Mouse (Mus musculus) G1E (cell line): ENCODE measurements around the gene Soat2. TPM values are rescaled to one million over a fixed set of nuclear protein-coding genes. Genes with fewer than 3 reads are reported as not detected.

ENCODE experiments used
- ATAC-seq: 2 replicates; pipeline ENCODE4 v1.8.0; 2016; ENCODE audit warnings: mild to moderate bottlenecking; ENCODE audit not compliant: insufficient number of reproducible peaks, poor library complexity, low FRiP score, severe bottlenecking; ENCODE audit errors: extremely low read depth
- DNase-seq: peaks from one replicate; pipeline ENCODE4 v3.0.0; 2012; ENCODE audit warnings: low spot score
- H3K27me3 ChIP-seq: 2 replicates; pipeline ENCODE4 v1.6.1; 2012; ENCODE audit warnings: mild to moderate bottlenecking, low read length, inconsistent platforms; ENCODE audit not compliant: insufficient read depth
- H3K36me3 ChIP-seq: replicated peaks from 2 replicates; pipeline ENCODE3; 2012; ENCODE audit warnings: mild to moderate bottlenecking, inconsistent platforms
- H3K4me1 ChIP-seq: 2 replicates; pipeline ENCODE4 v1.6.1; 2012; ENCODE audit warnings: low read depth, low read length, inconsistent platforms, mixed read lengths; ENCODE audit not compliant: insufficient read depth
- H3K4me3 ChIP-seq: 2 replicates; pipeline ENCODE4 v1.5.1; 2012; ENCODE audit warnings: low read depth, mild to moderate bottlenecking, inconsistent platforms, low read length, moderate library complexity, mixed read lengths
- H3K9me3 ChIP-seq: replicated peaks from 2 replicates; pipeline ENCODE4 v1.6.1; 2012; ENCODE audit warnings: inconsistent platforms
- CTCF ChIP-seq: IDR thresholded peaks from 2 replicates; pipeline ENCODE4 v1.5.1; 2012; ENCODE audit warnings: low read depth, low read length, inconsistent platforms, mixed read lengths
- GATA1 ChIP-seq: IDR thresholded peaks from 2 replicates; pipeline ENCODE4 v1.6.1; 2012; ENCODE audit warnings: borderline replicate concordance, low read length, inconsistent platforms, mixed read lengths
- GATA2 ChIP-seq: IDR thresholded peaks from 2 replicates; pipeline ENCODE4 v1.6.1; 2012; ENCODE audit warnings: low read depth, low read length, inconsistent platforms, borderline replicate concordance
- POLR2AphosphoS5 ChIP-seq: IDR thresholded peaks from 2 replicates; pipeline ENCODE4 v1.6.1; 2012; ENCODE audit warnings: low read depth, low read length, inconsistent platforms; ENCODE audit not compliant: insufficient replicate concordance
- TAL1 ChIP-seq: conservative IDR thresholded peaks from 2 replicates; pipeline ENCODE4 v1.6.1; 2012; ENCODE audit warnings: low read depth, low read length, inconsistent platforms, mixed read lengths
- polyA plus RNA-seq: library from polyadenylated mRNA; stranded (reverse); fragments of >175 nt; gene quantifications from 2 replicates; pipeline ENCODE4 v1.2.3, GENCODE M21; 2012
- total RNA-seq, 2 experiments: library from RNA; stranded (forward) in 1 of 2; stranded (reverse) in 1 of 2; fragments of 200-1000 nt in 1 of 2; fragments of >200 nt in 1 of 2; fragmentation: Nextera tagmentation in 1 of 2; gene quantifications; 2 replicates each; pipeline ENCODE4 v1.2.3; 2014 to 2017

The Soat2 gene
- total and polyA plus RNA-seq, 3 experiments, result 1.1 to 7.4 (median 3.3) TPM

DNA sequence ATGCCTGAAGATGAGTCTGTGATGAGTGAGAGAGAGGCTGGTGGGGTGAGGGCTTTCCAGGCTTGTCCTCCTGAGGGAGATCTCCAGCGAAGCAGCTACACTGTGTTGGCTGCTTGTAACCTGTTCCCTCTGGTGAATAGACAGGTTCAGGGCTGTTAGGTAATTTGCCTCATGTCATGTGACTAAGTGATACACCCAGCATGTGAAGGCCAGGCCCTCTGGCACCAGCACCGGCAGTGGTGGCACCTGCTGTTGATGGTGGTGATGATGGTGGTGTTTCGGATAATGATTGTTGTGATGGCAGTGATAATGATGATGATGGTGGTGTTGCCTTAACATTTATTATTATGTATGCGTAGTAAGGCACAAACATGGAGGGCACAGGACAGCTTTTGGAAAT is 60.5 kb downstream of the Soat2 start:
- Histone ChIP-seq H3K27me3 (no peaks in the 10 kb centered on the region), H3K36me3 (peaks cover 90% of the 10 kb centered on the region), H3K4me3 (no peak overlapping the region), H3K4me1 (peaks cover 42% of the 10 kb centered on the region), H3K9me3 (no peaks in the 10 kb centered on the region)
- ATAC-seq, result no peak
- TF ChIP-seq CTCF, result no peak
- TF ChIP-seq TAL1, result no peak
- TF ChIP-seq GATA2, result no peak
- no peak for TF ChIP-seq POLR2AphosphoS5
- no peak for TF ChIP-seq GATA1
- no peak for DNase-seq

DNA sequence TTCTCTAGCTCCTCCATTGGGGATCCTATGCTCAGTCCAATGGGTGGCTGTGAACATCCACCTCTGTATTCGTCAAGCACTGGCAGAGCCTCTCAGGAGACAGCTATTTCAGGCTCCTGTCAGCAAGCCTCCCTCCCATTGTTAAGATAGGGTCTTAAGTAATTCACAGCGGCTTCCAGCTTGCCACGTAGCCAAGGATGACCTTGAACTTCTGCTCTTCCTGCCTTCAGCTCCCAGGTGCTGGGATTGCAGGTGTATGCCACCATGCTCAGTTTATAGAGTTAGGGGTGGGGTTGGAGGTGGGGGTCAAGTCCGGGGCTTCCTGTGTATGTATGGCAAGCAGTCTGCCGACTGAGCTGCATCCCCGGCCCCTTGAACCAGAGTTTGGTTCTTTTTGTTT is 61.6 kb downstream of the Soat2 start:
- Histone ChIP-seq H3K4me1 (peaks cover 39% of the 10 kb centered on the region), H3K4me3 (no peak overlapping the region), H3K36me3 (peaks cover 90% of the 10 kb centered on the region), H3K27me3 (no peaks in the 10 kb centered on the region), H3K9me3 (no peaks in the 10 kb centered on the region)
- DNase-seq, result no peak
- TF ChIP-seq CTCF, result no peak
- TF ChIP-seq POLR2AphosphoS5, result no peak
- no peak for TF ChIP-seq GATA2
- no peak for TF ChIP-seq TAL1
- no peak for TF ChIP-seq GATA1
- ATAC-seq, result no peak

Other genes with a start within 250 kb of the Soat2 start
- not detected in 2 replicates for gene Krt4, start 225.8 kb upstream of the Soat2 start, total RNA-seq (2014; fragmentation: Nextera tagmentation)
- 0.06 and 0.11 TPM in 2 replicates for gene Krt4, start 225.8 kb upstream of the Soat2 start, total RNA-seq (2017)
- gene Krt4, start 225.8 kb upstream of the Soat2 start, polyA plus RNA-seq, result not detected in 2 replicates
- not detected in 2 replicates for gene Krt79, start 210.2 kb upstream of the Soat2 start, total RNA-seq (2014; fragmentation: Nextera tagmentation)
- gene Krt79, start 210.2 kb upstream of the Soat2 start, total RNA-seq (2017), result 0.12 TPM in 1 of 2 replicates, not detected in the other
- not detected in 2 replicates for gene Krt79, start 210.2 kb upstream of the Soat2 start, polyA plus RNA-seq
- not detected in 2 replicates for gene Krt78, start 196.2 kb upstream of the Soat2 start, total RNA-seq (2014; fragmentation: Nextera tagmentation)
- gene Krt78, start 196.2 kb upstream of the Soat2 start, total RNA-seq (2017), result 0.05 TPM in 1 of 2 replicates, not detected in the other
- not detected in 2 replicates for gene Krt78, start 196.2 kb upstream of the Soat2 start, polyA plus RNA-seq
- not detected in 2 replicates for gene Krt8, start 146.0 kb upstream of the Soat2 start, total RNA-seq (2014; fragmentation: Nextera tagmentation)
- not detected in 2 replicates for gene Krt8, start 146.0 kb upstream of the Soat2 start, total RNA-seq (2017)
- not detected in 2 replicates for gene Krt8, start 146.0 kb upstream of the Soat2 start, polyA plus RNA-seq
- gene Krt18, start 122.3 kb upstream of the Soat2 start, total RNA-seq (2014; fragmentation: Nextera tagmentation), result not detected in 2 replicates
- not detected in 2 replicates for gene Krt18, start 122.3 kb upstream of the Soat2 start, total RNA-seq (2017)
- 0.04 TPM in 1 of 2 replicates, not detected in the other for gene Krt18, start 122.3 kb upstream of the Soat2 start, polyA plus RNA-seq
- gene Eif4b, start 76.8 kb upstream of the Soat2 start, total RNA-seq (2014; fragmentation: Nextera tagmentation), result 196 and 223 TPM in 2 replicates
- 409 and 435 TPM in 2 replicates for gene Eif4b, start 76.8 kb upstream of the Soat2 start, total RNA-seq (2017)
- 353 and 439 TPM in 2 replicates for gene Eif4b, start 76.8 kb upstream of the Soat2 start, polyA plus RNA-seq
- 3.8 TPM in 1 of 2 replicates, not detected in the other for gene Tns2, start 50.1 kb upstream of the Soat2 start, total RNA-seq (2014; fragmentation: Nextera tagmentation)
- 0.41 and 2.3 TPM in 2 replicates for gene Tns2, start 50.1 kb upstream of the Soat2 start, total RNA-seq (2017)
- 0.55 and 0.63 TPM in 2 replicates for gene Tns2, start 50.1 kb upstream of the Soat2 start, polyA plus RNA-seq
- gene Spryd3, start 14.3 kb upstream of the Soat2 start, total RNA-seq (2014; fragmentation: Nextera tagmentation), result 5.3 and 7.1 TPM in 2 replicates
- 12.1 and 12.3 TPM in 2 replicates for gene Spryd3, start 14.3 kb upstream of the Soat2 start, total RNA-seq (2017)
- 12.7 and 14.9 TPM in 2 replicates for gene Spryd3, start 14.3 kb upstream of the Soat2 start, polyA plus RNA-seq
- gene Igfbp6, start 6.2 kb upstream of the Soat2 start, total RNA-seq (2014; fragmentation: Nextera tagmentation), result 0.68 TPM in 1 of 2 replicates, not detected in the other
- 1.3 and 1.9 TPM in 2 replicates for gene Igfbp6, start 6.2 kb upstream of the Soat2 start, total RNA-seq (2017)
- gene Igfbp6, start 6.2 kb upstream of the Soat2 start, polyA plus RNA-seq, result 0.21 and 0.30 TPM in 2 replicates
- 42.5 and 64.5 TPM in 2 replicates for gene Zfp740, start 52.7 kb downstream of the Soat2 start, total RNA-seq (2014; fragmentation: Nextera tagmentation)
- gene Zfp740, start 52.7 kb downstream of the Soat2 start, total RNA-seq (2017), result 34.8 and 35.3 TPM in 2 replicates
- 12.9 and 18.2 TPM in 2 replicates for gene Zfp740, start 52.7 kb downstream of the Soat2 start, polyA plus RNA-seq
- gene Csad, start 54.2 kb downstream of the Soat2 start, total RNA-seq (2014; fragmentation: Nextera tagmentation), result 2.1 and 11.9 TPM in 2 replicates
- 4.2 and 4.9 TPM in 2 replicates for gene Csad, start 54.2 kb downstream of the Soat2 start, total RNA-seq (2017)
- gene Csad, start 54.2 kb downstream of the Soat2 start, polyA plus RNA-seq, result 3.1 and 4.2 TPM in 2 replicates
- gene Itgb7, start 81.4 kb downstream of the Soat2 start, total RNA-seq (2014; fragmentation: Nextera tagmentation), result 23.7 and 26.6 TPM in 2 replicates
- gene Itgb7, start 81.4 kb downstream of the Soat2 start, total RNA-seq (2017), result 80.9 and 83.5 TPM in 2 replicates
- 22.1 and 27.2 TPM in 2 replicates for gene Itgb7, start 81.4 kb downstream of the Soat2 start, polyA plus RNA-seq
- gene Rarg, start 107.0 kb downstream of the Soat2 start, total RNA-seq (2014; fragmentation: Nextera tagmentation), result 2.6 and 3.4 TPM in 2 replicates
- gene Rarg, start 107.0 kb downstream of the Soat2 start, total RNA-seq (2017), result 1.0 and 1.9 TPM in 2 replicates
- 1.8 and 2.2 TPM in 2 replicates for gene Rarg, start 107.0 kb downstream of the Soat2 start, polyA plus RNA-seq
- gene Gm9918, start 120.0 kb downstream of the Soat2 start, total RNA-seq (2014; fragmentation: Nextera tagmentation), result not detected in 2 replicates
- 0.12 and 0.44 TPM in 2 replicates for gene Gm9918, start 120.0 kb downstream of the Soat2 start, total RNA-seq (2017)
- not detected in 2 replicates for gene Gm9918, start 120.0 kb downstream of the Soat2 start, polyA plus RNA-seq
- 24.5 and 25.8 TPM in 2 replicates for gene Mfsd5, start 128.9 kb downstream of the Soat2 start, total RNA-seq (2014; fragmentation: Nextera tagmentation)
- 31.1 and 37.2 TPM in 2 replicates for gene Mfsd5, start 128.9 kb downstream of the Soat2 start, total RNA-seq (2017)
- gene Mfsd5, start 128.9 kb downstream of the Soat2 start, polyA plus RNA-seq, result 66.2 and 75.3 TPM in 2 replicates
- gene Espl1, start 145.7 kb downstream of the Soat2 start, total RNA-seq (2014; fragmentation: Nextera tagmentation), result 91.0 and 145 TPM in 2 replicates
- 15.8 and 23.8 TPM in 2 replicates for gene Espl1, start 145.7 kb downstream of the Soat2 start, total RNA-seq (2017)
- 33.1 and 35.5 TPM in 2 replicates for gene Espl1, start 145.7 kb downstream of the Soat2 start, polyA plus RNA-seq
- 113 and 119 TPM in 2 replicates for gene Pfdn5, start 175.6 kb downstream of the Soat2 start, total RNA-seq (2014; fragmentation: Nextera tagmentation)
- 271 and 276 TPM in 2 replicates for gene Pfdn5, start 175.6 kb downstream of the Soat2 start, total RNA-seq (2017)
- 13.6 and 23.0 TPM in 2 replicates for gene Pfdn5, start 175.6 kb downstream of the Soat2 start, polyA plus RNA-seq
- gene Myg1, start 181.2 kb downstream of the Soat2 start, total RNA-seq (2014; fragmentation: Nextera tagmentation), result 37.5 and 45.9 TPM in 2 replicates
- gene Myg1, start 181.2 kb downstream of the Soat2 start, total RNA-seq (2017), result 30.1 and 35.2 TPM in 2 replicates
- 72.6 and 87.5 TPM in 2 replicates for gene Myg1, start 181.2 kb downstream of the Soat2 start, polyA plus RNA-seq
- gene Aaas, start 200.2 kb downstream of the Soat2 start, total RNA-seq (2014; fragmentation: Nextera tagmentation), result 187 and 217 TPM in 2 replicates
- 110 and 126 TPM in 2 replicates for gene Aaas, start 200.2 kb downstream of the Soat2 start, total RNA-seq (2017)
- gene Aaas, start 200.2 kb downstream of the Soat2 start, polyA plus RNA-seq, result 199 and 288 TPM in 2 replicates
- gene Sp7, start 216.7 kb downstream of the Soat2 start, total RNA-seq (2014; fragmentation: Nextera tagmentation), result not detected in 2 replicates
- 0.06 and 0.16 TPM in 2 replicates for gene Sp7, start 216.7 kb downstream of the Soat2 start, total RNA-seq (2017)
- not detected in 2 replicates for gene Sp7, start 216.7 kb downstream of the Soat2 start, polyA plus RNA-seq